Mouse (Mus musculus) intestine, embryonic 15.5 days (tissue): ENCODE results near the gene Hist1h2bf. TPM values are rescaled to one million over a fixed set of nuclear protein-coding genes. Genes with fewer than 3 reads are reported as not detected.
"Not testable (repeated sequence)": the region's sequence is repeated elsewhere in the genome, so short reads cannot be mapped to it uniquely, and the experiment has no call there.

ENCODE experiments used
- ATAC-seq: fragments of 200-750 bp; cut with Nextera tagmentation; 2 replicates; pipeline ENCODE4 v1.8.0; 2017; ENCODE audit warnings: moderate TSS enrichment, moderate library complexity
- H3K27ac ChIP-seq: fragments of 300-500 bp; sonication (generic); 2 replicates; pipeline ENCODE4 v1.5.1; 2015; ENCODE audit warnings: mild to moderate bottlenecking, inconsistent platforms
- H3K27me3 ChIP-seq: fragments of 300-500 bp; sonication (generic); replicated peaks from 2 replicates; pipeline ENCODE4 v1.6.1; 2015; ENCODE audit warnings: inconsistent platforms
- H3K36me3 ChIP-seq: fragments of 300-500 bp; sonication (generic); 2 replicates; pipeline ENCODE4 v1.6.1; 2015; ENCODE audit warnings: inconsistent platforms
- H3K4me1 ChIP-seq: fragments of 300-500 bp; sonication (generic); replicated peaks from 2 replicates; pipeline ENCODE4 v1.6.1; 2015; ENCODE audit warnings: inconsistent platforms
- H3K4me2 ChIP-seq: fragments of 300-500 bp; sonication (generic); replicated peaks from 2 replicates; pipeline ENCODE4 v1.6.1; 2015; ENCODE audit warnings: mild to moderate bottlenecking, inconsistent platforms
- H3K4me3 ChIP-seq: fragments of 300-500 bp; sonication (generic); replicated peaks from 2 replicates; pipeline ENCODE4 v1.5.1; 2015; ENCODE audit warnings: inconsistent platforms
- H3K9ac ChIP-seq: fragments of 300-500 bp; sonication (generic); 2 replicates; pipeline ENCODE4 v1.6.1; 2015; ENCODE audit warnings: inconsistent platforms
- H3K9me3 ChIP-seq: fragments of 300-500 bp; sonication (generic); 2 replicates; pipeline ENCODE4 v1.6.1; 2016; ENCODE audit warnings: inconsistent platforms
- WGBS: fragments of 180-500 bp; shearing (Covaris S2); methylation state at CpG from one replicate; pipeline ENCODE4 v1.1.7; 2015; 5-methylcytosine and 5-hydroxymethylcytosine counted together
- polyA plus RNA-seq: library from polyadenylated mRNA; unstranded; fragments of >200 nt; fragmentation: Nextera tagmentation; extraction: Ambion mirVana; gene quantifications from 2 replicates; pipeline ENCODE4 v1.2.1, GENCODE M21; 2015

The Hist1h2bf gene
- polyA plus RNA-seq: 4.2 and 4.5 TPM in 2 replicates

- ATAC-seq: peak; percentile 89
- WGBS: under 1% methylated on average over 36 of the region's 42 CpGs
- not testable (repeated sequence) for H3K4me1 ChIP-seq, H3K36me3 ChIP-seq, H3K27me3 ChIP-seq, H3K9me3 ChIP-seq
- H3K27ac ChIP-seq: peak within 1 kb of the TSS; percentile 93
- H3K4me3 ChIP-seq: peak within 1 kb of the TSS; percentile 42
- H3K4me2 ChIP-seq: peak within 1 kb of the TSS; percentile 66
- H3K9ac ChIP-seq: peak within 1 kb of the TSS; percentile 56
Observed at GRCm38 (mm10) chr13:23573898-23574524, at the start of gene Hist1h2bf, which contains the start of gene Hist1h2ad. Gene Hist1h2bf (minus strand): TSS chr13:23574196. Gene Hist1h2ad (plus strand): TSS chr13:23574381.

DNA sequence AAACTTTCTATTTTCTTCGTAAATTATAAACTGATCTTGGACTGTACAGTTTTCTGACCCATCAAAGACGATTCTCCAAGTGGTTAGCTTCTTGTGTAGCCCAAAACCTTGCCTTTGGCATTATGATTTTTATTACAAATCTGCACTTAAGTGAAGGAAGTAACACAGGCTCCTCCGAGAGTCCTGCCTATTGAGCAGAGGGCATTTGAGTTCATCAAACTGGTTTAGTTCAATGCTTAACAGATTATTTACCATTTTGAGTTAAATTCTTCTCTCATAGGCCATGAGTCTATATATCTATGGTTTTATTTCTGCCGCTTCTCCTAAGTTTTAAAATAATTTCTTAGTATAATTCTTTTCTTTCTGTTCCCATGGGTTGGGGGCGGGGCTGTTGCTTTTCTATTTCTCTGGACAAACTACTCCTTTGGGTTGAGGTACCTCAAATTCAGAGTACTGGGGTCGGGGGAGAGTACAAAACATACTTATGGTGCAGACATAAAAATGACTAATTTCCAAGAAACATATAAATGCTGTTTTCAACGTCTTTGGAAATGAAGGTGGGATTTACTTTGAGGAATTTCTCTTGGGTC lies 49.0 kb upstream of the Hist1h2bf start:
- Histone ChIP-seq H3K27me3 (no peaks in the 10 kb centered on the region), H3K4me2 (peak overlapping the region; percentile 90), H3K27ac (peak overlapping the region; percentile 97; the same call in 1 of the 2 replicates), H3K9ac (no peak overlapping the region), H3K4me1 (0 out of 2 replicates have a peak, but pooled peaks cover 2% of the 10 kb centered on the region), H3K4me3 (peak overlapping the region; percentile 61), H3K9me3 (no peaks in the 10 kb centered on the region), H3K36me3 (no peaks in the 10 kb centered on the region)
- no peak for ATAC-seq
- 26% methylated on average over 7 of the region's 7 CpGs for WGBS

- not testable (repeated sequence) for H3K27me3 ChIP-seq, H3K9me3 ChIP-seq, H3K4me1 ChIP-seq, H3K36me3 ChIP-seq
- Histone ChIP-seq H3K9ac (peak within 1 kb of the TSS; percentile 84), H3K4me2 (peak within 1 kb of the TSS; percentile 90), H3K27ac (peak within 1 kb of the TSS; percentile 97), H3K4me3 (peak within 1 kb of the TSS; percentile 61)
- under 1% methylated on average over 53 of the region's 53 CpGs for WGBS
- peak; percentile 93 for ATAC-seq
Observed at GRCm38 (mm10) chr13:23622175-23622671, 48.2 kb upstream of the Hist1h2bf start, which contains the start of gene Hist1h1e. Gene Hist1h1e (minus strand): TSS chr13:23622558.

GRCm38 (mm10) chr13:23621532-23622174 lies 47.7 kb upstream of the Hist1h2bf start:
- peak overlapping the region; percentile 90 for H3K4me2 ChIP-seq
- H3K9me3 ChIP-seq: no peaks in the 10 kb centered on the region
- WGBS: under 1% methylated on average over 18 of the region's 18 CpGs
- no peaks in the 10 kb centered on the region for H3K27me3 ChIP-seq
- 0 out of 2 replicates have a peak, but pooled peaks cover 2% of the 10 kb centered on the region for H3K4me1 ChIP-seq
- no peaks in the 10 kb centered on the region for H3K36me3 ChIP-seq
- peak; percentile 89 for ATAC-seq
- H3K9ac ChIP-seq: peak overlapping the region; percentile 84
- H3K4me3 ChIP-seq: peak overlapping the region; percentile 61
- peak overlapping the region; percentile 97 for H3K27ac ChIP-seq

DNA sequence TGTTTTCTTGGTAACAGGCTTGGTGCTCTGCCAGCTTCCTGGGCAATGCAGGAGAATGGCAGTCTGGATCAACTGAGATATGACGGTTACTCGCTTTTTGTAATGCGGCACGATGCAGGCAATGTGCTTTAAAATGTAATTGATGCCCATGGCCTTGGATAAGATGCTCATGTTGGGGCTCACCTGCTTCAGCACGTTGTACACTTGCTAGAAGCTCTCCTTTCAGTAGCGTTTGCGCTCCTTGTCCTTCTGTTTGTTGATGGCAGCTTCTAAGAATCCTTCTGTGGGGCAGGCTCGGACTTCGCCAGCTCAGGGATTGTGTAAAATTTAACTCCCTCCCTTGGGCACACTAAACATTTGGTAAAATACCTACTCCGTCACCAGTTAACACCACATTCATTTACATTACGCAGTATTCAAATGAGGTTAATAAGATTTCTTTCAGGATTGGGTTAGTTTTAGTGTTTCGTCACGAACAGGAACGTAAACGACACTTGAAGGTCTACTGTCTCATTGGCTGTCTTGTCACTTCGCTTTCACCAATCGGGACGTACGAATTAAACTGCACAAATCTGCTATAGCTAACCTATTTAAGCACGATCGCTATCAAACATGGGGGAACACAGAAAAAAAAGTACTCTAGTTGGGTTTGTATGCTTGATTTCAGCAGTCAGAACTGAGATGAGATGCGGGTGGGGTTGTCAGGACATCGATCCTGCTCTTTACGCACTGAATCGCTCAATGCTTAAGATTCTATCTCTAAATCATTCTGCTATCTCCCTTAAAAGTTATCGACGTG lies 46.9 kb upstream of the Hist1h2bf start, which contains the start of gene Hist1h2be:
Gene Hist1h2be, minus strand, starts transcription at position 392 of the 799 bp plus-strand sequence.
- H3K27me3 ChIP-seq: no peaks in the 10 kb centered on the region
- H3K36me3 ChIP-seq: no peaks in the 10 kb centered on the region
- H3K27ac ChIP-seq: peak within 1 kb of the TSS; percentile 97
- peak within 1 kb of the TSS; percentile 90 for H3K4me2 ChIP-seq
- peak within 1 kb of the TSS; percentile 84 for H3K9ac ChIP-seq
- 0 out of 2 replicates have a peak, but pooled peaks cover 2% of the 10 kb centered on the region for H3K4me1 ChIP-seq
- H3K9me3 ChIP-seq: no peaks in the 10 kb centered on the region
- ATAC-seq: peak; percentile 89
- under 1% methylated on average over 27 of the region's 27 CpGs for WGBS
- peak within 1 kb of the TSS; percentile 61 for H3K4me3 ChIP-seq

GRCm38 (mm10) chr13:23620056-23620732 lies 46.2 kb upstream of the Hist1h2bf start:
- Histone ChIP-seq H3K4me3 (peak overlapping the region; percentile 61), H3K27me3 (no peaks in the 10 kb centered on the region), H3K4me1 (0 out of 2 replicates have a peak, but pooled peaks cover 2% of the 10 kb centered on the region), H3K36me3 (no peaks in the 10 kb centered on the region), H3K9me3 (no peaks in the 10 kb centered on the region), H3K27ac (peak overlapping the region; percentile 93), H3K4me2 (peak overlapping the region; percentile 90), H3K9ac (peak overlapping the region; percentile 52)
- WGBS: 46% methylated on average over 12 of the region's 12 CpGs
- no peak for ATAC-seq

GRCm38 (mm10) chr13:23611638-23612037 lies 37.6 kb upstream of the Hist1h2bf start:
- no peaks in the 10 kb centered on the region for H3K9me3 ChIP-seq
- H3K4me1 ChIP-seq: no peaks in the 10 kb centered on the region
- H3K27me3 ChIP-seq: no peaks in the 10 kb centered on the region
- H3K4me2 ChIP-seq: no peak overlapping the region
- no peaks in the 10 kb centered on the region for H3K36me3 ChIP-seq
- H3K9ac ChIP-seq: no peak overlapping the region
- WGBS: 83% methylated on average over 3 of the region's 3 CpGs
- no peak overlapping the region for H3K4me3 ChIP-seq
- ATAC-seq: no peak
- H3K27ac ChIP-seq: no peak overlapping the region

DNA sequence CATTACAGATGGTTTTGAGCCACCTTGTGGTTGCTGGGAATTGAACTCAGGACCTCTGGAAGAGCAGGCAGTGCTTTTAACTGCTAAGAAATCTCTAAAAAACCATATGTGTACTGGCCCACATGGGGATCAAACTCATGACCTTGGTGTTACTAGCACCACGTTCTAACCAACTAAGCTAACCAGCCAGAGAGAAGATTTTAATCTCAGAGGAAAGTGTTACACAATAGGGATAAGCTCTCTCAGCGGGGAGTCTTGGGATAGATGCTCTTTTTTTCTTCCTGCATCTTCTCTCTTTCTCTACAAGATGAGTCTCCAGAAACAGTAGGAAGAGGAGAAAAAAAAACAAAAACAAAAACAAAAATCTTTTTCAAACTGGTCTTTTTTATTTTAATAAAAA lies 36.4 kb upstream of the Hist1h2bf start:
- Histone ChIP-seq H3K4me1 (no peaks in the 10 kb centered on the region), H3K4me3 (no peak overlapping the region), H3K27ac (no peak overlapping the region), H3K36me3 (no peaks in the 10 kb centered on the region), H3K9me3 (no peaks in the 10 kb centered on the region), H3K4me2 (no peak overlapping the region), H3K27me3 (no peaks in the 10 kb centered on the region), H3K9ac (no peak overlapping the region)
- WGBS: 79% methylated on average over 2 of the region's 2 CpGs
- ATAC-seq: no peak

DNA sequence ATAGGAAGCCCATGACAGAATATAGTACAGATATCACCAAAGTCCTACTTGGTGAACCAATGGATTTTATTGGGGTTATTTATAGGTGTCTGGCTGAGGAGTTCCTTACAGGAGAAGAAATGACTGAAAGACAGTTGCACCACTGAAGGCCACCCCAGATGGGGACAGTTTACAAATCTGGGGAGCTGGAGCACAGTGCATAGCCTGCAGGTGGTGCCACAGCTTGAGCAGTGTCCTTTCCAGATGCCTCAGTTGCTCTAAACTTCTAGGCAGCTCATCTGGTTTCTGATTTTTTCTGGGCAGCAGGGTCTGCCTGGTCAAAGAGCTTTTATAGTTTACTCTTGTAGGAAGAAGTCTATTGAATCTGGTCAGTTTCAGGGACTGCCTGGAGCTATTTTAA lies 35.8 kb upstream of the Hist1h2bf start:
- H3K36me3 ChIP-seq: no peaks in the 10 kb centered on the region
- H3K27ac ChIP-seq: no peak overlapping the region
- H3K4me1 ChIP-seq: no peaks in the 10 kb centered on the region
- no peak overlapping the region for H3K4me2 ChIP-seq
- no peak for ATAC-seq
- H3K4me3 ChIP-seq: no peak overlapping the region
- no peak overlapping the region for H3K9ac ChIP-seq
- H3K9me3 ChIP-seq: no peaks in the 10 kb centered on the region
- no peaks in the 10 kb centered on the region for H3K27me3 ChIP-seq

DNA sequence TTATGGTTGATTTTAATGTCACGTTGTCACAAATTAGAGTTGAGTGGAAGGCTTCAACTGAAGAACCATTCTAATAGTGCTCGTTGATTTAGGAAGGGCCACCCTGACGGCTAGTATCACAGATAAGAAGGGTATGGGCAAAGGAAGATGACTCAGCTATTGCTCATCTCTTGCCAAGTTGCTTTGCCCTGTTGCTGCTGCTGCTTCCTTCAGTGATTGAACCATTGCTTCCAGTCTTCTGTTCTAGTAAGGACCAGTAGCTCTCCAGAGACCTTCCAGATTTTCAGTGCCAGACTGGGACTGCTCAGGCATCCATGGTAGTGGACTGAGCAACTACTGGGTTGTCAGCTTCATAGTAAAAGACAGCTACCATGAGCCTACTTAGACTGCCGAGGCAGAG lies 35.2 kb upstream of the Hist1h2bf start:
- H3K9ac ChIP-seq: no peak overlapping the region
- ATAC-seq: no peak

DNA sequence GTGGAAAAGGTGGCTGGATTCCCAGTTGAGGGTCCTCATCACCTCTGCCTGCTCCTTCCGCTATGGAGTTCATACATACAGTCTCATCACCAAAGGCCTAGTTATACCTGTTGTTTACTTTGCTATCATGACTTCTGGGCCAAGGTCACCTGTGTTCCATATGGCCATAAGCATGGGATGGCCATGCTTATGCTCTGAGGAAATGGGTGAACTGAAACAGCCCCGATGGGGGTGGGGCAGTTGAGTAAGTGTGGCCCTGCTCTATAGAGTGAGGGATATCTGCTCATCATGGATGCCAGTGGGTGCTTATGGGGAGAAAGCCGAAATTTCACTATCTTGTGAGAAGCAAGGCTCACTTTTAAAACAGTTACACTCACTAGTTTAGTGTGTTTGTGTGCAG lies 31.1 kb upstream of the Hist1h2bf start:
- Histone ChIP-seq H3K4me3 (no peak overlapping the region), H3K27me3 (no peaks in the 10 kb centered on the region), H3K4me2 (no peak overlapping the region), H3K4me1 (no peaks in the 10 kb centered on the region), H3K9ac (no peak overlapping the region), H3K9me3 (no peaks in the 10 kb centered on the region), H3K27ac (no peak overlapping the region), H3K36me3 (no peaks in the 10 kb centered on the region)
- ATAC-seq: no peak
- 89% methylated on average over 3 of the region's 3 CpGs for WGBS

More for the DNA sequence above, 35.2 kb upstream of the Hist1h2bf start:
- Histone ChIP-seq H3K4me1 (no peaks in the 10 kb centered on the region), H3K27me3 (no peaks in the 10 kb centered on the region), H3K36me3 (no peaks in the 10 kb centered on the region), H3K27ac (no peak overlapping the region), H3K4me3 (no peak overlapping the region), H3K4me2 (no peak overlapping the region), H3K9me3 (no peaks in the 10 kb centered on the region)
- WGBS: 78% methylated on average over 4 of the region's 4 CpGs
